9 mouse cellular contexts compared by ENCODE assay signal in genomic region chr7:24608017-24608416, GRCm38 (mm10). TPM values are rescaled to one million over a fixed set of nuclear protein-coding genes. Genes with fewer than 3 reads are reported as not detected.
DNase-seq lines count a peak whose midpoint lies in the region; ATAC-seq and TF ChIP-seq lines count a peak whose summit lies in the region.
"Had no signal": no experiment of that assay in that cellular context is flagged by ENCODE, and none has a peak within 500 bp of the region (broad histone marks: within the 10 kb centered on the region; RNA-seq: fewer than 3 reads in every experiment).

No protein-coding gene starts in this region.

- 31% methylated on average over 6 of the region's 6 CpGs for WGBS in embryonic facial prominence, embryonic 15.5 days
- 45% methylated on average over 6 of the region's 6 CpGs for WGBS in limb, embryonic 12.5 days
- WGBS in midbrain, embryonic 14.5 days: 34% methylated on average over 6 of the region's 6 CpGs
- WGBS in thymus, adult 2 months: 38% methylated on average over 6 of the region's 6 CpGs

- peaks cover 0 to 2% of the 10 kb centered on the region in 2 experiments; a peak in 1 of 4 replicates for H3K36me3 ChIP-seq in MEL (ENCODE audit: control insufficient read depth in 1 of 2, insufficient read depth in 2 of 2, low read length in 2 of 2)
- H3K36me3 ChIP-seq in embryonic facial prominence, embryonic 15.5 days: no peaks in the 10 kb centered on the region
- H3K36me3 ChIP-seq in limb, embryonic 12.5 days: peaks cover 28% of the 10 kb centered on the region; the same call in 1 of the 2 replicates
- H3K36me3 ChIP-seq in midbrain, embryonic 14.5 days (ENCODE audit: control insufficient read depth, insufficient read depth, low read length): no peaks in the 10 kb centered on the region
- H3K36me3 ChIP-seq in thymus, adult 2 months (ENCODE audit: control insufficient read depth, insufficient read depth, low read length): no peaks in the 10 kb centered on the region

- peaks cover 0 to 4% of the 10 kb centered on the region in 2 experiments; a peak in 2 of 4 replicates for H3K4me1 ChIP-seq in MEL (ENCODE audit: control insufficient read depth in 1 of 2, insufficient read depth in 2 of 2, low read length in 2 of 2)
- H3K4me1 ChIP-seq in embryonic facial prominence, embryonic 15.5 days: peaks cover 32% of the 10 kb centered on the region
- peaks cover 24% of the 10 kb centered on the region for H3K4me1 ChIP-seq in limb, embryonic 12.5 days (replicated peaks)
- H3K4me1 ChIP-seq in midbrain, embryonic 14.5 days (ENCODE audit: control insufficient read depth, insufficient read depth, low read length): peaks cover 10% of the 10 kb centered on the region; the same call in 1 of the 2 replicates
- peaks cover 40% of the 10 kb centered on the region for H3K4me1 ChIP-seq in thymus, adult 2 months (replicated peaks; ENCODE audit: control insufficient read depth, insufficient read depth, low read length)

- H3K4me3 ChIP-seq in MEL (ENCODE audit: control insufficient read depth in 1 of 2, insufficient read depth in 1 of 2, low read depth in 2 of 2, low read length in 2 of 2): no peak overlapping the region
- peak overlapping the region; percentile 6; the same call in 1 of the 2 replicates for H3K4me3 ChIP-seq in embryonic facial prominence, embryonic 15.5 days (replicated peaks)
- H3K4me3 ChIP-seq in limb, embryonic 12.5 days (replicated peaks): no peak overlapping the region
- H3K4me3 ChIP-seq in midbrain, embryonic 14.5 days (replicated peaks; ENCODE audit: low read depth, low read length): no peak overlapping the region
- H3K4me3 ChIP-seq in thymus, adult 2 months (ENCODE audit: control insufficient read depth, insufficient read depth, low read length): peak overlapping the region; percentile 51

- peaks cover 1% of the 10 kb centered on the region; the same call in 1 of the 2 replicates for H3K79me2 ChIP-seq in MEL (ENCODE audit: control insufficient read depth, insufficient read depth, low read length, poor library complexity)

- TF ChIP-seq POLR2A in MEL (IDR thresholded peaks at IDR 0.05; ENCODE audit: control insufficient read depth in 1 of 2, insufficient read depth in 1 of 2, low read depth in 1 of 2, low read length in 2 of 2, poor library complexity in 1 of 2): no peak
- TF ChIP-seq POLR2A in thymus, adult 2 months (IDR thresholded peaks at IDR 0.05; ENCODE audit: control insufficient read depth, extremely low read depth, insufficient read depth, low read length, poor library complexity): no peak

- peak; percentile 75 for ATAC-seq in embryonic facial prominence, embryonic 15.5 days (ENCODE audit: insufficient number of reproducible peaks, low FRiP score, low TSS enrichment, low read depth)
- 0 out of 2 replicates have a peak, but pooled peaks have one; percentile 39 for ATAC-seq in limb, embryonic 12.5 days (ENCODE audit: insufficient number of reproducible peaks, insufficient read depth, low FRiP score, low TSS enrichment, low read depth)
- peak; percentile 67 for ATAC-seq in midbrain, embryonic 14.5 days (ENCODE audit: low FRiP score, low TSS enrichment)

- H3K9me3 ChIP-seq in MEL (replicated peaks; ENCODE audit: insufficient read depth, low read length): no peaks in the 10 kb centered on the region
- H3K9me3 ChIP-seq in embryonic facial prominence, embryonic 15.5 days (replicated peaks): no peaks in the 10 kb centered on the region
- H3K9me3 ChIP-seq in limb, embryonic 12.5 days: no peaks in the 10 kb centered on the region
- H3K9me3 ChIP-seq in midbrain, embryonic 14.5 days (ENCODE audit: control insufficient read depth, low read length): no peaks in the 10 kb centered on the region

- H3K9ac ChIP-seq in MEL (ENCODE audit: control insufficient read depth, low read depth, low read length, poor library complexity, severe bottlenecking): no peak overlapping the region
- H3K9ac ChIP-seq in embryonic facial prominence, embryonic 15.5 days: no peak overlapping the region
- H3K9ac ChIP-seq in limb, embryonic 12.5 days (replicated peaks): no peak overlapping the region
- H3K9ac ChIP-seq in midbrain, embryonic 14.5 days (replicated peaks; ENCODE audit: low read length): no peak overlapping the region

- intact Hi-C loops in heart, postnatal 14 days (cut with DNase I): no loop called here

- TF ChIP-seq EP300 in MEL (IDR thresholded peaks at IDR 0.05; ENCODE audit: low read depth in 1 of 2, low read length in 2 of 2): no peak

- no peak overlapping the region; the same call in 1 of the 2 replicates for H3K4me2 ChIP-seq in embryonic facial prominence, embryonic 15.5 days (replicated peaks)
- H3K4me2 ChIP-seq in limb, embryonic 12.5 days: no peak overlapping the region
- no peak overlapping the region for H3K4me2 ChIP-seq in midbrain, embryonic 14.5 days (ENCODE audit: low read length)

- no peak overlapping the region for H3K27ac ChIP-seq in MEL (ENCODE audit: control insufficient read depth, low read depth, low read length)
- no peak overlapping the region for H3K27ac ChIP-seq in embryonic facial prominence, embryonic 15.5 days (replicated peaks)
- H3K27ac ChIP-seq in limb, embryonic 12.5 days: no peak overlapping the region
- no peak overlapping the region for H3K27ac ChIP-seq in midbrain, embryonic 14.5 days (replicated peaks; ENCODE audit: low read depth, low read length)
- H3K27ac ChIP-seq in thymus, adult 2 months (ENCODE audit: control insufficient read depth, insufficient read depth, low read length): peak overlapping the region; percentile 87

- no peaks in the 10 kb centered on the region for H3K27me3 ChIP-seq in MEL (ENCODE audit: control insufficient read depth in 1 of 2, insufficient read depth in 2 of 2, low read length in 2 of 2)
- peaks cover 34% of the 10 kb centered on the region for H3K27me3 ChIP-seq in embryonic facial prominence, embryonic 15.5 days
- peaks cover 46% of the 10 kb centered on the region for H3K27me3 ChIP-seq in limb, embryonic 12.5 days
- peaks cover 35% of the 10 kb centered on the region for H3K27me3 ChIP-seq in midbrain, embryonic 14.5 days (ENCODE audit: control insufficient read depth, insufficient read depth, low read length)
- no peaks in the 10 kb centered on the region for H3K27me3 ChIP-seq in thymus, adult 2 months (ENCODE audit: control insufficient read depth, insufficient read depth, low read length)

- TF ChIP-seq CTCF in MEL (IDR thresholded peaks at IDR 0.05 in 2 of 3, conservative IDR thresholded peaks at IDR 0.05 in 1 of 3; ENCODE audit: control insufficient read depth in 1 of 3, insufficient read depth in 1 of 3, low read depth in 2 of 3, low read length in 3 of 3, poor library complexity in 1 of 3, severe bottlenecking in 1 of 3): no peak
- TF ChIP-seq CTCF in thymus, adult 2 months (IDR thresholded peaks at IDR 0.05; ENCODE audit: borderline replicate concordance, control insufficient read depth, extremely low read depth, insufficient read depth, low read length, poor library complexity): no peak

- TF ChIP-seq RAD21 in MEL (IDR thresholded peaks at IDR 0.05; ENCODE audit: low read depth, low read length): no peak

- peak; percentile 66 for DNase-seq in adrenal gland, adult 2 months
- DNase-seq in adrenal gland, postnatal 25 days: no peak
- peak; percentile 71 for DNase-seq in MEL (ENCODE audit: low read depth, low spot score)
- peak; percentile 38 to 62 for DNase-seq in heart, postnatal 14 days
- DNase-seq in midbrain, embryonic 14.5 days: peak; percentile 80
- peak; percentile 85 for DNase-seq in thymus, adult 2 months

RNA-seq across cellular contexts. Expression of gene Phldb3, which starts 2.5 kb away (rescaled TPM):
- total RNA-seq in adrenal gland, adult 2 months (2021): 1 to 10 TPM; 3.5 to 8.5 TPM
- 3.9 and 4.4 TPM in 2 replicates for polyA plus RNA-seq in adrenal gland, adult 2 months (2012; rRNA removed)
- total RNA-seq in adrenal gland, postnatal 25 days (2021): 7.1 and 7.4 TPM in 2 replicates
- 6.0 and 6.4 TPM in 2 replicates for total RNA-seq in MEL (2012; rRNA removed)
- polyA plus RNA-seq in MEL (2012; ENCODE audit: insufficient read depth in 1 of 2, insufficient read length in 2 of 2, low read depth in 1 of 2, low replicate concordance in 2 of 2, missing spikeins in 1 of 2): 10 to 100 TPM in 1 of 2 experiments, not detected in 1; 10.8 TPM
- 1.1 and 1.4 TPM in 2 replicates for polyA plus RNA-seq in embryonic facial prominence, embryonic 15.5 days (2015; fragmentation: Nextera tagmentation; extraction: Ambion mirVana)
- total RNA-seq in heart, postnatal 14 days (2021): under 1 TPM; 0.51 to 0.55 TPM
- 0.18 and 0.20 TPM in 2 replicates for polyA plus RNA-seq in limb, embryonic 12.5 days (2016; fragmentation: Nextera tagmentation; extraction: Ambion mirVana)
- polyA plus RNA-seq in midbrain, embryonic 14.5 days (2014; fragmentation: Nextera tagmentation; extraction: Ambion mirVana): not detected in 2 replicates
- polyA plus RNA-seq in thymus, adult 2 months (2012; rRNA removed): 10.7 and 11.5 TPM in 2 replicates

RNA-seq across cellular contexts. Expression of gene Zfp575, which starts 20.6 kb away (rescaled TPM):
- under 1 TPM; 0.29 to 0.45 TPM for total RNA-seq in adrenal gland, adult 2 months (2021)
- 0.36 and 0.62 TPM in 2 replicates for polyA plus RNA-seq in adrenal gland, adult 2 months (2012; rRNA removed)
- total RNA-seq in adrenal gland, postnatal 25 days (2021): 0.39 TPM in 1 of 2 replicates, not detected in the other
- 0.26 and 0.58 TPM in 2 replicates for total RNA-seq in MEL (2012; rRNA removed)
- polyA plus RNA-seq in MEL (2012; ENCODE audit: insufficient read depth in 1 of 2, insufficient read length in 2 of 2, low read depth in 1 of 2, low replicate concordance in 2 of 2, missing spikeins in 1 of 2): under 1 TPM in 1 of 2 experiments, not detected in 1; 0.50 TPM
- polyA plus RNA-seq in embryonic facial prominence, embryonic 15.5 days (2015; fragmentation: Nextera tagmentation; extraction: Ambion mirVana): 6.9 and 7.9 TPM in 2 replicates
- total RNA-seq in heart, postnatal 14 days (2021): under 1 TPM; 0.12 TPM
- 3.6 and 4.0 TPM in 2 replicates for polyA plus RNA-seq in limb, embryonic 12.5 days (2016; fragmentation: Nextera tagmentation; extraction: Ambion mirVana)
- 9.2 and 12.1 TPM in 2 replicates for polyA plus RNA-seq in midbrain, embryonic 14.5 days (2014; fragmentation: Nextera tagmentation; extraction: Ambion mirVana)
- 0.24 and 0.98 TPM in 2 replicates for polyA plus RNA-seq in thymus, adult 2 months (2012; rRNA removed)

RNA-seq across cellular contexts. Expression of gene Ethe1, which starts 20.7 kb away (rescaled TPM):
- 10 to 100 TPM; 34.8 to 37.5 TPM for total RNA-seq in adrenal gland, adult 2 months (2021)
- polyA plus RNA-seq in adrenal gland, adult 2 months (2012; rRNA removed): 32.1 and 33.8 TPM in 2 replicates
- total RNA-seq in adrenal gland, postnatal 25 days (2021): 26.0 and 38.2 TPM in 2 replicates
- total RNA-seq in MEL (2012; rRNA removed): 17.8 and 21.0 TPM in 2 replicates
- polyA plus RNA-seq in MEL (2012; ENCODE audit: insufficient read depth in 1 of 2, insufficient read length in 2 of 2, low read depth in 1 of 2, low replicate concordance in 2 of 2, missing spikeins in 1 of 2): 10 to 100 TPM in 1 of 2 experiments, not detected in 1; 33.3 TPM
- polyA plus RNA-seq in embryonic facial prominence, embryonic 15.5 days (2015; fragmentation: Nextera tagmentation; extraction: Ambion mirVana): 27.3 and 27.8 TPM in 2 replicates
- total RNA-seq in heart, postnatal 14 days (2021): 10 to 100 TPM; 29.8 to 30.1 TPM
- polyA plus RNA-seq in limb, embryonic 12.5 days (2016; fragmentation: Nextera tagmentation; extraction: Ambion mirVana): 25.1 and 25.6 TPM in 2 replicates
- polyA plus RNA-seq in midbrain, embryonic 14.5 days (2014; fragmentation: Nextera tagmentation; extraction: Ambion mirVana): 18.5 and 24.2 TPM in 2 replicates
- 43.3 and 45.9 TPM in 2 replicates for polyA plus RNA-seq in thymus, adult 2 months (2012; rRNA removed)

RNA-seq across cellular contexts. Expression of gene Lypd3, which starts 28.3 kb away (rescaled TPM):
- under 1 TPM; 0.79 to 0.84 TPM for total RNA-seq in adrenal gland, adult 2 months (2021)
- 1.9 TPM in 2 replicates for polyA plus RNA-seq in adrenal gland, adult 2 months (2012; rRNA removed)
- 1.5 and 1.7 TPM in 2 replicates for total RNA-seq in adrenal gland, postnatal 25 days (2021)
- not detected in 2 replicates for total RNA-seq in MEL (2012; rRNA removed)
- not detected for polyA plus RNA-seq in MEL (2012; ENCODE audit: insufficient read depth in 1 of 2, insufficient read length in 2 of 2, low read depth in 1 of 2, low replicate concordance in 2 of 2, missing spikeins in 1 of 2)
- polyA plus RNA-seq in embryonic facial prominence, embryonic 15.5 days (2015; fragmentation: Nextera tagmentation; extraction: Ambion mirVana): 94.6 and 109 TPM in 2 replicates
- not detected for total RNA-seq in heart, postnatal 14 days (2021)
- polyA plus RNA-seq in limb, embryonic 12.5 days (2016; fragmentation: Nextera tagmentation; extraction: Ambion mirVana): 3.1 and 3.3 TPM in 2 replicates
- polyA plus RNA-seq in midbrain, embryonic 14.5 days (2014; fragmentation: Nextera tagmentation; extraction: Ambion mirVana): 0.13 and 0.26 TPM in 2 replicates
- polyA plus RNA-seq in thymus, adult 2 months (2012; rRNA removed): 4.2 and 4.7 TPM in 2 replicates
- polyA plus RNA-seq: C2C12 had no signal

Comparison
In these comparisons a context has a peak if more than half of its experiments do, and no peak if none do; other contexts are left out.
1. H3K4me3 ChIP-seq: peak in embryonic facial prominence, embryonic 15.5 days (single experiment) and thymus, adult 2 months (single experiment); none in MEL (0 of 2), limb, embryonic 12.5 days (single experiment) and midbrain, embryonic 14.5 days (single experiment).
2. Peak in every context shown above with its lines, with median percentiles within 50 percentile points of each other: ATAC-seq.